Mouse (Mus musculus) limb, embryonic 10.5 days (tissue): ENCODE measurements at regions not wholly inside any gene's neighbourhood (a gene's known extent, or its start where the extent isn't known, plus 50 kb on each side); places are given as distances from the start of the nearest gene placed in this dataset.
A peak's percentile ranks its signal among the peaks of the same experiment; 100 is the strongest.

Experiments
- DNase-seq: peaks from one replicate; pipeline ENCODE4 v3.0.0-alpha.2; 2017; ENCODE audit warnings: low spot score
- H3K27ac ChIP-seq: fragments of 300-500 bp; sonication (generic); 2 replicates; pipeline ENCODE4 v1.5.1; 2016; ENCODE audit warnings: mild to moderate bottlenecking
- H3K27me3 ChIP-seq: fragments of 300-500 bp; sonication (generic); 2 replicates; pipeline ENCODE4 v1.6.1; 2016; ENCODE audit warnings: low read depth, mild to moderate bottlenecking; ENCODE audit not compliant: poor library complexity, severe bottlenecking
- H3K36me3 ChIP-seq: fragments of 300-500 bp; sonication (generic); 2 replicates; pipeline ENCODE4 v1.6.1; 2016; ENCODE audit warnings: mild to moderate bottlenecking, moderate library complexity
- H3K4me1 ChIP-seq: fragments of 300-500 bp; sonication (generic); 2 replicates; pipeline ENCODE4 v1.6.1; 2016
- H3K4me3 ChIP-seq: fragments of 300-500 bp; sonication (generic); 2 replicates; pipeline ENCODE4 v1.5.1; 2016; ENCODE audit warnings: mild to moderate bottlenecking, moderate library complexity
- H3K9me3 ChIP-seq: fragments of 300-500 bp; sonication (generic); replicated peaks from 2 replicates; pipeline ENCODE4 v1.6.1; 2016; ENCODE audit warnings: mild to moderate bottlenecking
- WGBS: fragments of 180-500 bp; shearing (Covaris S2); methylation state at CpG from one replicate; pipeline ENCODE4 v1.1.7; 2016; 5-methylcytosine and 5-hydroxymethylcytosine counted together

DNA sequence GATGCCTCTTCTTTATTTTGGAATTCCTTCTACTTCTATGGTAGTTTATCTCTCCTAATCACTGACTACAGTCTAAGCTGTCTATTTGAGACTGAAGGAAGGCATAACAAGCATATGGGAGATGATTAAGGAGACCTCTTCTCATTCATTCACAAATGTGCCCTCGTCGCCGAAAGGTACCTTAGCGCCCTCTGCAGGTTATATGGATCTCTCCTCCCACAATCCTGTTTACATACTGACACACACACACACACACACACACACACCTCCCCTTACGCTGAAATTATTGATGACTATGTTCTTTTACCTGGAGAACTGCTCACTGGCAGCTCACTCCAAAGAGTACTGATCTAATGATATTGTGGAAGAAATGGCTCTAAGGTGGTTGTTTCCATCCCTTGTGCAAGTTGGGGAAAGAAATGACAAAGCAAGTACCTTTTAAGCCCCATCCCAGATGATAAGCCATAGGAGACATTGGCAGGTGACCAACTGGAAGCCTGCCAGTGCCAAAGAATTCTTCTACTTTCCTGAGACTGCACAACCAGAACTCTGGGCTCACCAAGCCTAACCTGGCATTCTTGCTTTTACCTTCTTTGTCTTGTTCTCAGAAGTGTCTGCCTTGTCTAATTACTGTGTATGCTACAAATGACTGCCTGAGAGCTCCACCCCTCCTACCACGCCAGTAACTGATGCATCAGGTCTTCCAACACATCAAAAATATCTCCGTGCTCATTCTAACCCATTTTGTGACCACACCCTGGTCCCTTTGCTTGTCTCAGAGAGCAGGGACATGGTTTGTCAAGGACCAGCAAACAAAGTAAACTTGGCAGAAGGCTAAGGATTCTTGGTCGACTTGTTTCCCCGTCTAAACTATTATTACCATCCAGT, 227.8 kb upstream of the Adgrl2 start:
- H3K36me3 ChIP-seq, result no peaks in the 10 kb centered on the region
- H3K27ac ChIP-seq, result no peak overlapping the region
- peaks cover 18% of the 10 kb centered on the region for H3K4me1 ChIP-seq
- H3K27me3 ChIP-seq, result no peaks in the 10 kb centered on the region
- WGBS, result 92% methylated on average over 9 of the region's 9 CpGs
- DNase-seq, result no peak
- H3K4me3 ChIP-seq, result no peak overlapping the region
- no peaks in the 10 kb centered on the region for H3K9me3 ChIP-seq

DNA sequence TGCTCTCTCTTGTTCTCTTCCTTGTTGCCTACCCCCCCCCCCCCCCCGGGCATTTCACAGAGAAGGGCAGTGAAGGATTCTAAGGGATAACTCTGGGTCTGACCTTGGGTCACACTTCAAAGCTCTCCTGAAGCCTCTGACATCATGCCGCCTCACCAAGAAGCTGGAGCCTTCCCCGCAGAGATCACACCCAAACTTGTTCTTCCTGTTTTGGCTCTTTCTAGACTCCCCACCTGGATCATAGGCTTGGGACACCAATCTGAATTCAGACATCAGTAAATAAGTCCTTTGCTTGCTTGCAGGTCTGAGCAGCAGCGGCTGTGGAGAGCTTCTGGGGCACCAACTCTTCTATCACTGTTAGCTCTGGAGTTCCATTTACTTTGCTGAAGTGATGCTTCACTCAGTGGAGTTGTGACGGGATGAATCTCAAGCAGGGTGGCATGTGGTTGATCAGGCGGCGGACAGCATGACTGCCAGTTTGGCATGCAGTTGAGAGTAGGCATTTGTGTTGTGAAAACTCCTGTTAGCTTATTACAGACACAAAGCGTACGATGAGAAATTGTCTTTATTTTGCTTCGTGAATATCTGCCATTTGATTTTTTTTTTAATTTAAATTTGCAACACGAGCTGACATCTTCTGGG, 226.5 kb upstream of the Adgrl2 start:
- H3K27ac ChIP-seq, result no peak overlapping the region
- H3K9me3 ChIP-seq, result no peaks in the 10 kb centered on the region
- H3K4me3 ChIP-seq, result no peak overlapping the region
- WGBS, result 67% methylated on average over 11 of the region's 11 CpGs
- no peaks in the 10 kb centered on the region for H3K36me3 ChIP-seq
- no peaks in the 10 kb centered on the region for H3K27me3 ChIP-seq
- no peak for DNase-seq
- H3K4me1 ChIP-seq, result peaks cover 18% of the 10 kb centered on the region

GRCm38 (mm10) chr3:149215691-149216090, 225.3 kb upstream of the Adgrl2 start:
- H3K36me3 ChIP-seq, result no peaks in the 10 kb centered on the region
- H3K27me3 ChIP-seq, result no peaks in the 10 kb centered on the region
- no peaks in the 10 kb centered on the region for H3K9me3 ChIP-seq
- no peak overlapping the region for H3K27ac ChIP-seq
- 88% methylated on average over 2 of the region's 2 CpGs for WGBS
- H3K4me1 ChIP-seq, result peaks cover 18% of the 10 kb centered on the region
- no peak for DNase-seq
- H3K4me3 ChIP-seq, result no peak overlapping the region

DNA sequence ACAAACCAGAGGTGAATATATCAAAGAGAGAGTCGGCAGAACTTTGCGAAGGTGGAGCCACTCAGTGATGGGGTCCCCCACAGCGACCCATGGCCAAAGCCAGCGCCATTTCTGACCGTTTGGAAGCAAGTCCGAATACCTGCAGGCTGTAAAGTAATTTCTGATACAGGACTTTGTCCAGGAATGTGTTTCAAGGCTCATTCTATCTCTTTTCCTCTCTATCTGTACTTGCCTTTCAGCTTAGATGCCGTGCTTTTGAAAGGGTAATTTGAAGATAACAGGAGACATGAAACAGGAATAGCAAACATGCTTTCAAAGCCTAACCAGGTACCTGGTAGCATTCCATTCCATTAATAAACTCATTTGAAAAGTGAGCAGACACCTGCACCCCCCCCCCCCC, 221.6 kb upstream of the Adgrl2 start:
- H3K27ac ChIP-seq, result no peak overlapping the region
- no peaks in the 10 kb centered on the region for H3K27me3 ChIP-seq
- no peak for DNase-seq
- 89% methylated on average over 7 of the region's 7 CpGs for WGBS
- no peaks in the 10 kb centered on the region for H3K36me3 ChIP-seq
- H3K4me3 ChIP-seq, result no peak overlapping the region
- H3K9me3 ChIP-seq, result no peaks in the 10 kb centered on the region
- peaks cover 5% of the 10 kb centered on the region; the same call in 1 of the 2 replicates for H3K4me1 ChIP-seq

DNA sequence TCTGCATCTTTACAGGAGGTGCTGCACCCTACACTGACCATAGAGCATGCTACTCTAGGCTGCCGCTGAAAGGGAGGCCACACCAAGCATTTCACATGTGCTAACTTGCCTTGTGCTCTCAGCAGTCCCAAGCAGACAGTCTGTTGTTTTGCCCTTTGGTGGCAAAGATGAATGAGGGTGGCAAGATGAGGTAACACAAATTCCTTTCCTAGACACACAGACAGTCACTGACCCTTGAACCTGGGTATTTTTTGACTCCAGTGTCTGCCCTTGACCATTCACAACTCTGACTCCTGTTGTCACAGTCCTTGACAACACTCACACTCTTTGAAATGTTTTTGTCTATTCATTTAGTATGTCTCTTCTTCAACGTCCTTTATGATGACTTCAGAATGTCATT, 218.9 kb upstream of the Adgrl2 start:
- no peak for DNase-seq
- H3K36me3 ChIP-seq, result no peaks in the 10 kb centered on the region
- no peak overlapping the region for H3K27ac ChIP-seq
- no peaks in the 10 kb centered on the region for H3K9me3 ChIP-seq
- no peaks in the 10 kb centered on the region for H3K27me3 ChIP-seq
- WGBS, result 84% methylated on average over 2 of the region's 2 CpGs
- H3K4me3 ChIP-seq, result no peak overlapping the region
- H3K4me1 ChIP-seq, result peaks cover 5% of the 10 kb centered on the region; the same call in 1 of the 2 replicates

- Histone ChIP-seq H3K4me3 (no peak overlapping the region), H3K9me3 (no peaks in the 10 kb centered on the region), H3K4me1 (peaks cover 18% of the 10 kb centered on the region), H3K36me3 (no peaks in the 10 kb centered on the region), H3K27me3 (no peaks in the 10 kb centered on the region), H3K27ac (no peak overlapping the region)
- no peak for DNase-seq
- 79% methylated on average over 5 of the region's 5 CpGs for WGBS
Measured at GRCm38 (mm10) chr3:149203451-149203850, 213.1 kb upstream of the Adgrl2 start.

GRCm38 (mm10) chr3:149196477-149197185, 206.3 kb upstream of the Adgrl2 start:
- Histone ChIP-seq H3K36me3 (no peaks in the 10 kb centered on the region), H3K27ac (no peak overlapping the region), H3K9me3 (no peaks in the 10 kb centered on the region), H3K27me3 (0 out of 2 replicates have a peak, but pooled peaks cover 3% of the 10 kb centered on the region), H3K4me3 (no peak overlapping the region), H3K4me1 (peaks cover 11% of the 10 kb centered on the region)
- no peak for DNase-seq
- 90% methylated on average over 8 of the region's 8 CpGs for WGBS

GRCm38 (mm10) chr3:149190856-149191576, 200.7 kb upstream of the Adgrl2 start:
- DNase-seq, result no peak
- Histone ChIP-seq H3K27me3 (0 out of 2 replicates have a peak, but pooled peaks cover 3% of the 10 kb centered on the region), H3K9me3 (no peaks in the 10 kb centered on the region), H3K36me3 (no peaks in the 10 kb centered on the region), H3K4me3 (no peak overlapping the region), H3K27ac (no peak overlapping the region), H3K4me1 (peaks cover 25% of the 10 kb centered on the region)
- WGBS, result 82% methylated on average over 19 of the region's 19 CpGs

- 9% methylated on average over 12 of the region's 12 CpGs for WGBS
- H3K4me1 ChIP-seq, result peaks cover 53% of the 10 kb centered on the region
- peak overlapping the region; percentile 74 for H3K27ac ChIP-seq
- H3K9me3 ChIP-seq, result no peaks in the 10 kb centered on the region
- no peaks in the 10 kb centered on the region for H3K27me3 ChIP-seq
- peak overlapping the region; percentile 20 for H3K4me3 ChIP-seq
- DNase-seq, result peak; percentile 69
- H3K36me3 ChIP-seq, result no peaks in the 10 kb centered on the region
Measured at GRCm38 (mm10) chr3:149184136-149184551, 193.8 kb upstream of the Adgrl2 start.

- DNase-seq, result no peak
- H3K27me3 ChIP-seq, result no peaks in the 10 kb centered on the region
- H3K4me1 ChIP-seq, result peaks cover 48% of the 10 kb centered on the region
- H3K36me3 ChIP-seq, result no peaks in the 10 kb centered on the region
- 95% methylated on average over 5 of the region's 5 CpGs for WGBS
- no peaks in the 10 kb centered on the region for H3K9me3 ChIP-seq
- H3K4me3 ChIP-seq, result no peak overlapping the region
- H3K27ac ChIP-seq, result no peak overlapping the region
Measured at GRCm38 (mm10) chr3:149182095-149182494, 191.7 kb upstream of the Adgrl2 start.

GRCm38 (mm10) chr3:149180129-149180528, 189.8 kb upstream of the Adgrl2 start:
- H3K9me3 ChIP-seq, result no peaks in the 10 kb centered on the region
- peaks cover 46% of the 10 kb centered on the region for H3K4me1 ChIP-seq
- H3K36me3 ChIP-seq, result no peaks in the 10 kb centered on the region
- no peak overlapping the region for H3K27ac ChIP-seq
- H3K4me3 ChIP-seq, result no peak overlapping the region
- DNase-seq, result no peak
- WGBS, result 13% methylated on average over 8 of the region's 8 CpGs
- no peaks in the 10 kb centered on the region for H3K27me3 ChIP-seq

- Histone ChIP-seq H3K4me3 (no peak overlapping the region), H3K27me3 (no peaks in the 10 kb centered on the region), H3K4me1 (peaks cover 45% of the 10 kb centered on the region), H3K27ac (no peak overlapping the region), H3K36me3 (no peaks in the 10 kb centered on the region), H3K9me3 (no peaks in the 10 kb centered on the region)
- no peak for DNase-seq
- WGBS, result 73% methylated on average over 11 of the region's 11 CpGs
Measured at GRCm38 (mm10) chr3:149179486-149180116, 189.2 kb upstream of the Adgrl2 start.
